Mouse (Mus musculus): ENCODE measurements at regions not wholly inside any gene's neighbourhood (a gene's known extent, or its start where the extent isn't known, plus 50 kb on each side); places are given as distances from the start of the nearest gene placed in this dataset.

- Histone ChIP-seq H3K4me3 (ENCODE audit: low read length) (no peak overlapping the region), H3K36me3 (ENCODE audit: control insufficient read depth, insufficient read depth) (no peaks in the 10 kb centered on the region), H3K27me3 (ENCODE audit: control insufficient read depth, insufficient read depth, low read length) (no peaks in the 10 kb centered on the region), H3K9me3 (replicated peaks; ENCODE audit: control insufficient read depth, low read length) (peaks cover 3% of the 10 kb centered on the region), H3K9ac (ENCODE audit: low read length) (no peak overlapping the region), H3K4me1 (ENCODE audit: control insufficient read depth, insufficient read depth, low read length) (no peaks in the 10 kb centered on the region), H3K4me2 (ENCODE audit: low read depth, low read length) (no peak overlapping the region), H3K27ac (ENCODE audit: low read length) (no peak overlapping the region)
- ATAC-seq (replicated peaks; ENCODE audit: extremely low read depth, insufficient read depth, low FRiP score) = no peak
- 81% methylated on average over 9 of the region's 9 CpGs for WGBS
Observed at GRCm38 (mm10) chr9:103813791-103814190, 52.2 kb upstream of the Tmem108 start.

GRCm38 (mm10) chr9:103818998-103819397, 57.4 kb upstream of the Tmem108 start:
- 73% methylated on average over 2 of the region's 2 CpGs for WGBS
- ATAC-seq (replicated peaks; ENCODE audit: extremely low read depth, insufficient read depth, low FRiP score) = no peak
- Histone ChIP-seq H3K9ac (ENCODE audit: low read length) (no peak overlapping the region), H3K27me3 (ENCODE audit: control insufficient read depth, insufficient read depth, low read length) (no peaks in the 10 kb centered on the region), H3K4me3 (ENCODE audit: low read length) (no peak overlapping the region), H3K9me3 (replicated peaks; ENCODE audit: control insufficient read depth, low read length) (peaks cover under 1% of the 10 kb centered on the region), H3K27ac (ENCODE audit: low read length) (no peak overlapping the region), H3K4me1 (ENCODE audit: control insufficient read depth, insufficient read depth, low read length) (no peaks in the 10 kb centered on the region), H3K4me2 (ENCODE audit: low read depth, low read length) (no peak overlapping the region), H3K36me3 (ENCODE audit: control insufficient read depth, insufficient read depth) (no peaks in the 10 kb centered on the region)

GRCm38 (mm10) chr9:103821632-103822031, 60.0 kb upstream of the Tmem108 start:
- Histone ChIP-seq H3K4me3 (ENCODE audit: low read length) (no peak overlapping the region), H3K9me3 (replicated peaks; ENCODE audit: control insufficient read depth, low read length) (no peaks in the 10 kb centered on the region), H3K9ac (ENCODE audit: low read length) (no peak overlapping the region), H3K4me2 (ENCODE audit: low read depth, low read length) (no peak overlapping the region), H3K27me3 (ENCODE audit: control insufficient read depth, insufficient read depth, low read length) (no peaks in the 10 kb centered on the region), H3K4me1 (ENCODE audit: control insufficient read depth, insufficient read depth, low read length) (no peaks in the 10 kb centered on the region), H3K27ac (ENCODE audit: low read length) (no peak overlapping the region), H3K36me3 (ENCODE audit: control insufficient read depth, insufficient read depth) (no peaks in the 10 kb centered on the region)
- no peak for ATAC-seq (replicated peaks; ENCODE audit: extremely low read depth, insufficient read depth, low FRiP score)
- WGBS = 78% methylated on average over 3 of the region's 3 CpGs

GRCm38 (mm10) chr9:103823491-103823890, 61.9 kb upstream of the Tmem108 start:
- Histone ChIP-seq H3K4me1 (ENCODE audit: control insufficient read depth, insufficient read depth, low read length) (no peaks in the 10 kb centered on the region), H3K9me3 (replicated peaks; ENCODE audit: control insufficient read depth, low read length) (no peaks in the 10 kb centered on the region), H3K36me3 (ENCODE audit: control insufficient read depth, insufficient read depth) (no peaks in the 10 kb centered on the region), H3K27me3 (ENCODE audit: control insufficient read depth, insufficient read depth, low read length) (no peaks in the 10 kb centered on the region), H3K9ac (ENCODE audit: low read length) (no peak overlapping the region), H3K4me3 (ENCODE audit: low read length) (no peak overlapping the region), H3K27ac (ENCODE audit: low read length) (no peak overlapping the region), H3K4me2 (ENCODE audit: low read depth, low read length) (no peak overlapping the region)
- no peak for ATAC-seq (replicated peaks; ENCODE audit: extremely low read depth, insufficient read depth, low FRiP score)
- WGBS = 63% methylated on average over 3 of the region's 3 CpGs

GRCm38 (mm10) chr9:103841199-103841598, 79.6 kb upstream of the Tmem108 start:
- no peak for ATAC-seq (replicated peaks; ENCODE audit: extremely low read depth, insufficient read depth, low FRiP score)
- no peaks in the 10 kb centered on the region for H3K27me3 ChIP-seq (ENCODE audit: control insufficient read depth, insufficient read depth, low read length)
- WGBS = 76% methylated on average over 3 of the region's 3 CpGs
- H3K4me2 ChIP-seq (ENCODE audit: low read depth, low read length) = no peak overlapping the region
- no peaks in the 10 kb centered on the region for H3K4me1 ChIP-seq (ENCODE audit: control insufficient read depth, insufficient read depth, low read length)
- no peaks in the 10 kb centered on the region for H3K36me3 ChIP-seq (ENCODE audit: control insufficient read depth, insufficient read depth)
- no peak overlapping the region for H3K27ac ChIP-seq (ENCODE audit: low read length)
- no peaks in the 10 kb centered on the region for H3K9me3 ChIP-seq (replicated peaks; ENCODE audit: control insufficient read depth, low read length)
- H3K4me3 ChIP-seq (ENCODE audit: low read length) = no peak overlapping the region
- H3K9ac ChIP-seq (ENCODE audit: low read length) = no peak overlapping the region

GRCm38 (mm10) chr9:103843836-103844235, 82.2 kb upstream of the Tmem108 start:
- WGBS = 61% methylated on average over 8 of the region's 8 CpGs
- no peaks in the 10 kb centered on the region for H3K9me3 ChIP-seq (replicated peaks; ENCODE audit: control insufficient read depth, low read length)
- no peaks in the 10 kb centered on the region for H3K27me3 ChIP-seq (ENCODE audit: control insufficient read depth, insufficient read depth, low read length)
- H3K4me3 ChIP-seq (ENCODE audit: low read length) = no peak overlapping the region
- peaks cover 5% of the 10 kb centered on the region; the same call in 1 of the 2 replicates for H3K4me1 ChIP-seq (ENCODE audit: control insufficient read depth, insufficient read depth, low read length)
- H3K9ac ChIP-seq (ENCODE audit: low read length) = no peak overlapping the region
- no peaks in the 10 kb centered on the region for H3K36me3 ChIP-seq (ENCODE audit: control insufficient read depth, insufficient read depth)
- no peak overlapping the region for H3K4me2 ChIP-seq (ENCODE audit: low read depth, low read length)
- no peak overlapping the region for H3K27ac ChIP-seq (ENCODE audit: low read length)
- ATAC-seq (replicated peaks; ENCODE audit: extremely low read depth, insufficient read depth, low FRiP score) = no peak

GRCm38 (mm10) chr9:103845916-103846457, 84.3 kb upstream of the Tmem108 start:
- H3K27me3 ChIP-seq (ENCODE audit: control insufficient read depth, insufficient read depth, low read length) = no peaks in the 10 kb centered on the region
- no peaks in the 10 kb centered on the region for H3K9me3 ChIP-seq (replicated peaks; ENCODE audit: control insufficient read depth, low read length)
- no peak for ATAC-seq (replicated peaks; ENCODE audit: extremely low read depth, insufficient read depth, low FRiP score)
- H3K36me3 ChIP-seq (ENCODE audit: control insufficient read depth, insufficient read depth) = no peaks in the 10 kb centered on the region
- H3K4me1 ChIP-seq (ENCODE audit: control insufficient read depth, insufficient read depth, low read length) = peaks cover 5% of the 10 kb centered on the region; the same call in 1 of the 2 replicates
- H3K27ac ChIP-seq (ENCODE audit: low read length) = no peak overlapping the region
- H3K9ac ChIP-seq (ENCODE audit: low read length) = no peak overlapping the region
- H3K4me3 ChIP-seq (ENCODE audit: low read length) = no peak overlapping the region
- no peak overlapping the region for H3K4me2 ChIP-seq (ENCODE audit: low read depth, low read length)
- WGBS = 74% methylated on average over 6 of the region's 6 CpGs

- Histone ChIP-seq H3K27me3 (ENCODE audit: control insufficient read depth, insufficient read depth, low read length) (no peaks in the 10 kb centered on the region), H3K36me3 (ENCODE audit: control insufficient read depth, insufficient read depth) (no peaks in the 10 kb centered on the region), H3K4me1 (ENCODE audit: control insufficient read depth, insufficient read depth, low read length) (peaks cover 5% of the 10 kb centered on the region; the same call in 1 of the 2 replicates), H3K27ac (ENCODE audit: low read length) (no peak overlapping the region), H3K4me3 (ENCODE audit: low read length) (no peak overlapping the region), H3K9ac (ENCODE audit: low read length) (no peak overlapping the region), H3K9me3 (replicated peaks; ENCODE audit: control insufficient read depth, low read length) (peaks cover 2% of the 10 kb centered on the region; the same call in 1 of the 2 replicates), H3K4me2 (ENCODE audit: low read depth, low read length) (no peak overlapping the region; the same call in 1 of the 2 replicates)
- 23% methylated on average over 7 of the region's 7 CpGs for WGBS
- ATAC-seq (replicated peaks; ENCODE audit: extremely low read depth, insufficient read depth, low FRiP score) = peak; percentile 41; the same call in 1 of the 2 replicates
Observed at GRCm38 (mm10) chr9:103847931-103848330, 86.3 kb upstream of the Tmem108 start.

GRCm38 (mm10) chr9:103849079-103849478, 87.4 kb upstream of the Tmem108 start:
- H3K27ac ChIP-seq (ENCODE audit: low read length) = no peak overlapping the region
- no peak overlapping the region for H3K4me2 ChIP-seq (ENCODE audit: low read depth, low read length)
- no peaks in the 10 kb centered on the region for H3K27me3 ChIP-seq (ENCODE audit: control insufficient read depth, insufficient read depth, low read length)
- no peak overlapping the region for H3K4me3 ChIP-seq (ENCODE audit: low read length)
- peaks cover 9% of the 10 kb centered on the region; the same call in 1 of the 2 replicates for H3K9me3 ChIP-seq (replicated peaks; ENCODE audit: control insufficient read depth, low read length)
- ATAC-seq (replicated peaks; ENCODE audit: extremely low read depth, insufficient read depth, low FRiP score) = no peak
- peaks cover 5% of the 10 kb centered on the region; the same call in 1 of the 2 replicates for H3K4me1 ChIP-seq (ENCODE audit: control insufficient read depth, insufficient read depth, low read length)
- no peak overlapping the region for H3K9ac ChIP-seq (ENCODE audit: low read length)
- 65% methylated on average over 3 of the region's 3 CpGs for WGBS
- no peaks in the 10 kb centered on the region for H3K36me3 ChIP-seq (ENCODE audit: control insufficient read depth, insufficient read depth)
